Mouse (Mus musculus): ENCODE measurements at regions not wholly inside any gene's neighbourhood (a gene's known extent, or its start where the extent isn't known, plus 50 kb on each side); places are given as distances from the start of the nearest gene placed in this dataset. TPM values are rescaled to one million over a fixed set of nuclear protein-coding genes. Genes with fewer than 3 reads are reported as not detected.

- no peak for DNase-seq (ENCODE audit: low spot score)
- WGBS, result 85% methylated on average over 6 of the region's 6 CpGs
Observed at GRCm38 (mm10) chrX:12813083-12813660, 51.3 kb upstream of the Med14 start.

More at GRCm38 (mm10) chrX:12813083-12813660, 51.3 kb upstream of the Med14 start:
- no peaks in the 10 kb centered on the region for H3K9me3 ChIP-seq (replicated peaks)
- H3K27me3 ChIP-seq (ENCODE audit: low read depth, poor library complexity, severe bottlenecking), result peaks cover 16% of the 10 kb centered on the region; the same call in 1 of the 2 replicates
- no peaks in the 10 kb centered on the region for H3K4me1 ChIP-seq
- H3K36me3 ChIP-seq, result no peaks in the 10 kb centered on the region
- H3K4me3 ChIP-seq, result no peak overlapping the region
- H3K27ac ChIP-seq, result no peak overlapping the region

Small RNA genes lying in the stretch of these regions (microRNA-seq; reads per million reads assigned to microRNA genes)
- gene Gm25063, result not detected

All from limb, embryonic 10.5 days (tissue).